Mouse (Mus musculus) ES-E14 (cell line): ENCODE measurements at regions not wholly inside any gene's neighbourhood (a gene's known extent, or its start where the extent isn't known, plus 50 kb on each side); places are given as distances from the start of the nearest gene placed in this dataset.

Source experiments
- DNase-seq: peaks from one replicate; pipeline ENCODE4 v3.0.0-alpha.2; 2013; ENCODE audit warnings: low read depth, low spot score
- H3K27ac ChIP-seq: 2 replicates; pipeline ENCODE4 v1.5.1; 2012; ENCODE audit warnings: low read depth, mild to moderate bottlenecking, low read length, moderate library complexity, mixed read lengths; ENCODE audit not compliant: poor library complexity, insufficient read depth, severe bottlenecking
- H3K36me3 ChIP-seq: 2 replicates; pipeline ENCODE4 v1.6.1; 2012; ENCODE audit warnings: mild to moderate bottlenecking, low read length, moderate library complexity, mixed read lengths; ENCODE audit not compliant: control insufficient read depth, poor library complexity, insufficient read depth, severe bottlenecking
- H3K4me1 ChIP-seq, 2 experiments: fragments of 150-350 bp in 1 of 2; sonication (generic) in 1 of 2; 2 replicates each; pipeline ENCODE4 v1.6.1; 2012; ENCODE audit warnings: low read length in 2 of 2, mild to moderate bottlenecking in 1 of 2, mixed read lengths in 1 of 2; ENCODE audit not compliant: control insufficient read depth in 2 of 2, insufficient read depth in 2 of 2, poor library complexity in 1 of 2
- H3K4me3 ChIP-seq, 2 experiments: fragments of 150-350 bp in 1 of 2; sonication (generic) in 1 of 2; 2 replicates each; pipeline ENCODE4 v1.5.1; 2012; ENCODE audit warnings: low read length in 2 of 2, low read depth in 1 of 2, mild to moderate bottlenecking in 1 of 2, mixed read lengths in 1 of 2; ENCODE audit not compliant: insufficient read depth in 1 of 2, poor library complexity in 1 of 2, severe bottlenecking in 1 of 2
- H3K9ac ChIP-seq: 2 replicates; pipeline ENCODE4 v1.6.1; 2012; ENCODE audit warnings: low read depth, mild to moderate bottlenecking, low read length, mixed read lengths; ENCODE audit not compliant: poor library complexity, insufficient read depth, severe bottlenecking
- H3K9me3 ChIP-seq: fragments of 150-350 bp; sonication (generic); 2 replicates; pipeline ENCODE4 v1.6.1; 2012; ENCODE audit warnings: low read depth, mild to moderate bottlenecking, low read length; ENCODE audit not compliant: control insufficient read depth, insufficient read depth
- CHD2 ChIP-seq: IDR thresholded peaks from 2 replicates; pipeline ENCODE4 v1.6.1; 2014; ENCODE audit warnings: mild to moderate bottlenecking, low read depth, low read length, inconsistent platforms
- HCFC1 ChIP-seq: IDR thresholded peaks from 2 replicates; pipeline ENCODE4 v1.6.1; 2012; ENCODE audit warnings: low read length, inconsistent platforms, borderline replicate concordance; ENCODE audit not compliant: insufficient read depth
- MAFK ChIP-seq: IDR thresholded peaks from 2 replicates; pipeline ENCODE4 v1.6.1; 2014; ENCODE audit warnings: mild to moderate bottlenecking, low read depth, low read length, inconsistent platforms; ENCODE audit not compliant: insufficient read depth
- ZC3H11A ChIP-seq: IDR thresholded peaks from 2 replicates; pipeline ENCODE4 v1.6.1; 2012; ENCODE audit warnings: low read depth, mild to moderate bottlenecking, inconsistent platforms, low read length, borderline replicate concordance
- ZNF384 ChIP-seq: IDR thresholded peaks from 2 replicates; pipeline ENCODE4 v1.6.1; 2012; ENCODE audit warnings: low read depth, low read length, inconsistent platforms
- in situ Hi-C, 2 experiments: fragments of 600-800 bp; cut with MboI; formaldehyde crosslinking; loops; one replicate each; pipeline ENCODE4 v1.15.1; 2025; ENCODE audit warnings: low sequenced_read_pairs in 2 of 2, inconsistent platforms in 1 of 2; ENCODE audit not compliant: unreplicated experiment in 2 of 2

DNA sequence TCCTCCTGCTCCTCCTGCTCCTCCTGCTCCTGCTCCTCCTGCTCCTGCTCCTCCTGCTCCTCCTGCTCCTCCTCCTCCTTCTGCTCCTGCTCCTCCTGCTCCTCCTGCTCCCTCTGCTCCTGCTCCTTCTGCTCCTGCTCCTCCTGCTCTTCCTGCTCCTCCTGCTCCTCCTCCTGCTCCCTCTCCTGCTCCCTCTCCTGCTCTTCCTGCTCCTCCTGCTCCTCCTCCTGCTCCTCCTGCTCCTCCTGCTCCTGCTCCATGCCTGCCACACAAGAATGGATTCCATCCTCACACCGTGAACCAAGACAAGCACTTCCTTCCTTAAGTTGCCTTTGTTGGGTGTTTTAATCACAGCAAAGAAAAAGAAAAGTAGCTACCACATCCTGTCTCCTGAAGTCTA, 144.4 kb upstream of the A230072I06Rik start:
- no peak overlapping the region for H3K9ac ChIP-seq
- no peaks in the 10 kb centered on the region for H3K4me1 ChIP-seq
- in situ Hi-C loops: no loop called here
- no peak overlapping the region for H3K4me3 ChIP-seq
- H3K27ac ChIP-seq: no peak overlapping the region
- TF ChIP-seq ZC3H11A (no peak), CHD2 (no peak), ZNF384 (no peak), HCFC1 (no peak), MAFK (no peak)
- no peaks in the 10 kb centered on the region for H3K9me3 ChIP-seq
- no peak for DNase-seq
- H3K36me3 ChIP-seq: no peaks in the 10 kb centered on the region

GRCm38 (mm10) chr8:12135392-12136177, 143.0 kb upstream of the A230072I06Rik start:
- TF ChIP-seq CHD2 (no peak), MAFK (no peak)
- Histone ChIP-seq H3K36me3 (no peaks in the 10 kb centered on the region), H3K9ac (no peak overlapping the region), H3K9me3 (no peaks in the 10 kb centered on the region), H3K4me1 (no peaks in the 10 kb centered on the region), H3K4me3 (no peak overlapping the region), H3K27ac (no peak overlapping the region)
- in situ Hi-C loops: no loop called here
- no peak for DNase-seq

GRCm38 (mm10) chr8:12136178-12136455, 142.5 kb upstream of the A230072I06Rik start:
- DNase-seq: no peak
- in situ Hi-C loops: no loop called here
- H3K9me3 ChIP-seq: no peaks in the 10 kb centered on the region
- no peak overlapping the region for H3K4me3 ChIP-seq
- no peak overlapping the region for H3K27ac ChIP-seq
- H3K4me1 ChIP-seq: no peaks in the 10 kb centered on the region
- no peak for TF ChIP-seq CHD2
- TF ChIP-seq ZNF384: no peak
- no peak overlapping the region for H3K9ac ChIP-seq
- no peaks in the 10 kb centered on the region for H3K36me3 ChIP-seq

DNA sequence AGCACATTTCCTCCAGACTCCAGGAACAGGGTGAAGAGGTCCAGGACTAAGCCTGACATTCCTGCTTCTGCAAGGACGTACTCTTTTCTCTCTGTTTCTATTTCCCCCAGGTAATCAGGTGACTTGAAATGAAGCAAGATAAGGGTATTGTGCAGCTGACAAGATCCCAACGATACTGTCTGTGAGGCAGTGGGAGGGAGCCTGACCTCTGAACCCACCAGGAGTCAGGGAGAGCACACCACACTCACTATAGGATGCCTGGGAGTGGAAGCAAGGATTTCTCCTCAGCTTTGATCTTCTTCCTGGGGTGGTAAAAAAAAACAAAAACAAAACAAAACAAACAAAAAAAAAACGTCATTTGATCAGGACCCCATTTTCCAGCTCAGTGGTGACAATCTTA, 141.1 kb upstream of the A230072I06Rik start:
- H3K4me1 ChIP-seq: no peaks in the 10 kb centered on the region
- H3K27ac ChIP-seq: no peak overlapping the region
- in situ Hi-C loops: no loop called here
- H3K4me3 ChIP-seq: no peak overlapping the region
- H3K9ac ChIP-seq: no peak overlapping the region
- TF ChIP-seq CHD2 (no peak), HCFC1 (no peak), ZNF384 (no peak), MAFK (no peak), ZC3H11A (no peak)
- no peaks in the 10 kb centered on the region for H3K36me3 ChIP-seq
- DNase-seq: no peak
- H3K9me3 ChIP-seq: no peaks in the 10 kb centered on the region

- in situ Hi-C loops: no loop called here
Observed at GRCm38 (mm10) chr8:12137913-12138312, 140.7 kb upstream of the A230072I06Rik start.

More at GRCm38 (mm10) chr8:12137913-12138312, 140.7 kb upstream of the A230072I06Rik start:
- Histone ChIP-seq H3K4me1 (no peaks in the 10 kb centered on the region), H3K27ac (no peak overlapping the region), H3K4me3 (no peak overlapping the region), H3K36me3 (no peaks in the 10 kb centered on the region), H3K9me3 (no peaks in the 10 kb centered on the region), H3K9ac (no peak overlapping the region)
- TF ChIP-seq HCFC1 (no peak), MAFK (no peak)
- DNase-seq: no peak
